Mouse (Mus musculus) midbrain, embryonic 13.5 days (tissue): ENCODE measurements at regions not wholly inside any gene's neighbourhood (a gene's known extent, or its start where the extent isn't known, plus 50 kb on each side); places are given as distances from the start of the nearest gene placed in this dataset.

Experiments used
- ATAC-seq: fragments of 200-750 bp; cut with Nextera tagmentation; 2 replicates; pipeline ENCODE4 v1.8.0; 2017; ENCODE audit warnings: mild to moderate bottlenecking, moderate TSS enrichment, moderate library complexity
- H3K27ac ChIP-seq: fragments of 300-500 bp; sonication (generic); 2 replicates; pipeline ENCODE4 v1.5.1; 2015; ENCODE audit warnings: inconsistent platforms, mild to moderate bottlenecking, moderate library complexity
- H3K27me3 ChIP-seq: fragments of 300-500 bp; sonication (generic); 2 replicates; pipeline ENCODE4 v1.6.1; 2015; ENCODE audit warnings: mild to moderate bottlenecking, inconsistent platforms
- H3K36me3 ChIP-seq: fragments of 300-500 bp; sonication (generic); 2 replicates; pipeline ENCODE4 v1.6.1; 2015; ENCODE audit warnings: mild to moderate bottlenecking, inconsistent platforms
- H3K4me1 ChIP-seq: fragments of 300-500 bp; sonication (generic); replicated peaks from 2 replicates; pipeline ENCODE4 v1.6.1; 2015; ENCODE audit warnings: inconsistent platforms
- H3K4me2 ChIP-seq: fragments of 300-500 bp; sonication (generic); replicated peaks from 2 replicates; pipeline ENCODE4 v1.6.1; 2015; ENCODE audit warnings: moderate library complexity, mild to moderate bottlenecking, inconsistent platforms
- H3K4me3 ChIP-seq: fragments of 300-500 bp; sonication (generic); replicated peaks from 2 replicates; pipeline ENCODE4 v1.5.1; 2015; ENCODE audit warnings: mild to moderate bottlenecking, inconsistent platforms
- H3K9ac ChIP-seq: fragments of 300-500 bp; sonication (generic); replicated peaks from 2 replicates; pipeline ENCODE4 v1.6.1; 2015; ENCODE audit warnings: mild to moderate bottlenecking, inconsistent platforms
- H3K9me3 ChIP-seq: fragments of 300-500 bp; sonication (generic); 2 replicates; pipeline ENCODE4 v1.6.1; 2016; ENCODE audit warnings: mild to moderate bottlenecking, inconsistent platforms
- WGBS: fragments of 180-500 bp; shearing (Covaris S2); methylation state at CpG from one replicate; pipeline ENCODE4 v1.1.7; 2015; 5-methylcytosine and 5-hydroxymethylcytosine counted together

DNA sequence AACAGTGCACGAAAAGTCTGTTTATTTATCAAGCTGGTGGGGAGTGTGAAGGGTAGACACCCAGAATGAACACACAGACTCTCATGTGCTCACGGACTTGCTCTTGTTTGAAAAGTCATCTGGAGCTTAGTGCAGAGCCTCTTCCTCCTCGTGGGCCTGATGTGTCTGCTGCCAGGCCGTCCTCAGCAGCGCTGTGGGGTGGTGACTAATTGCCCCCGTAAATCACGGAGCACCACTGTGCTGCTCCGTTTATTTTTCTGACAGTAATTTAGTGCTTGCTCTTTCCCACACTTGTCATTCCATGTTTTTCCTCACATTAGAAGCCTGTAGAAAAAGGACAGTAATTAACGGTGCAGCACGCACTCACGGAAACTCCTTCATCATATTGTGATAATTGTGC, 51.2 kb upstream of the Gm17304 start:
- H3K27me3 ChIP-seq, result peaks cover 58% of the 10 kb centered on the region

DNA sequence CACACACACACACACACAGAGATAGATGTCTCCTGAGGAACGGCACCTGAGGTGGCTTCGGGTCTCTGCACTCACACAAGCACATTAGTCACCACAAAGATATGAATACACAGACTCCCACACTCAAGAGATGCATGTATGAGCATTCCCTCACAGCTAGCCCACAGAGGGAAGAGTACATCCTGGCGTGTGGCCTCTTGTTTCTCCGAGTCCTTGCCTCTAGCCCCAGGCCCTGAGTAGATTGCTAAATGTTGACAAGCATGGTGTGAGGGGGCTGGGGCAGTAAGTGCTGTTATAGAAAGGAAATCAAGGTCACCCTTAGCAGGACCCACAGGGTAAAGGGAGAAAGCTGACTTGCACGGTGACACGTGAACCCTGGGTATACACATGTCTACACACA, 69.6 kb upstream of the Gm17304 start:
- Histone ChIP-seq H3K27ac (no peak overlapping the region), H3K36me3 (no peaks in the 10 kb centered on the region), H3K4me1 (peaks cover 7% of the 10 kb centered on the region; the same call in 1 of the 2 replicates), H3K4me3 (no peak overlapping the region), H3K9me3 (no peaks in the 10 kb centered on the region), H3K27me3 (no peaks in the 10 kb centered on the region), H3K9ac (no peak overlapping the region), H3K4me2 (no peak overlapping the region)
- 89% methylated on average over 6 of the region's 6 CpGs for WGBS
- no peak for ATAC-seq

More for the DNA sequence above, 51.2 kb upstream of the Gm17304 start:
- Histone ChIP-seq H3K36me3 (no peaks in the 10 kb centered on the region), H3K4me2 (no peak overlapping the region), H3K9me3 (no peaks in the 10 kb centered on the region), H3K4me3 (no peak overlapping the region), H3K27ac (no peak overlapping the region), H3K9ac (0 out of 2 replicates have a peak overlapping the region, but pooled peaks have one; percentile 7), H3K4me1 (peaks cover 41% of the 10 kb centered on the region)
- no peak for ATAC-seq
- WGBS, result 57% methylated on average over 11 of the region's 11 CpGs

DNA sequence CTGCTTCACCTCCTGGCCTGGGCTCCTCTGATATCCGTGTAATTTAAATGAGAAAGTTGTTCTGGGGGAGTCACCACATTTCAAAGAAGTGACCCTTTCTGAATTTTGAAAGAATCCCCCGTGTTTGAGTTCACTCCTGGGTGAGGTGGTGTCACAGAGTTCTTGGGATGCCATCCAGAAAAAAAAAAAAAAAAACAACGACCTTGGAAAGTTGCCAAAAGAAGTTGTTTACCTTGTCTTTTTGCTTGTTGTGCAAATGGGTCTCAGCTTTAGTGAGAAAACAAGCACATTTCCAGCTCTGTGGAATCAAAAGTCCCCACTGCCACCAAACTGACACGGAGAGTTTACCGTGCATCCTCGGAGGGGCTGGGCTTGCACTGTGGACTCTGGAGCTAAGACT, 71.7 kb upstream of the Gm17304 start:
- no peak overlapping the region for H3K4me3 ChIP-seq

DNA sequence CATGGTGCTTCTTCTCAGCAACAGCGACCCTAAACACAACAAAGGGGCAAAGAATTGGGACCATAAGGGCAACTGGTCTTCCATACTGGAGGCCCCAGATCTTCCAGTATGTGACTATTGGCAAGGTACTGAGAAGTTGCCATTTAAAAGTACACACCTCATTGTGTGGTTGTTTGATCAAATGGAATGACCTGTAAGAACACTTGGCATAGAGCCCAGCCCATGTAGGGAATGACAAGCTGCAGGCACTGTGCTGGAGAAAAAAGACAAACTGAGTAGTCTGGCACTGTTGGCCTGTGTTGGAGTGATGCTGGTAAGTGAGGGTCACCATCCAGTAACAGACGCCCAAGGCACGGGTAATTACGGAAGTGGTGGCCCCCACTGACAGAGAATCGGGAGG, 72.8 kb upstream of the Gm17304 start:
- WGBS, result 90% methylated on average over 5 of the region's 5 CpGs
- Histone ChIP-seq H3K36me3 (no peaks in the 10 kb centered on the region), H3K9ac (no peak overlapping the region), H3K4me2 (no peak overlapping the region), H3K27ac (no peak overlapping the region), H3K27me3 (no peaks in the 10 kb centered on the region), H3K9me3 (no peaks in the 10 kb centered on the region), H3K4me1 (no peaks in the 10 kb centered on the region; the same call in 1 of the 2 replicates), H3K4me3 (no peak overlapping the region)
- ATAC-seq, result no peak

More for the DNA sequence above, 71.7 kb upstream of the Gm17304 start:
- Histone ChIP-seq H3K9ac (no peak overlapping the region), H3K4me1 (no peaks in the 10 kb centered on the region; the same call in 1 of the 2 replicates), H3K4me2 (no peak overlapping the region), H3K27ac (no peak overlapping the region), H3K9me3 (no peaks in the 10 kb centered on the region), H3K36me3 (no peaks in the 10 kb centered on the region), H3K27me3 (no peaks in the 10 kb centered on the region)
- no peak for ATAC-seq
- WGBS, result 47% methylated on average over 6 of the region's 6 CpGs

DNA sequence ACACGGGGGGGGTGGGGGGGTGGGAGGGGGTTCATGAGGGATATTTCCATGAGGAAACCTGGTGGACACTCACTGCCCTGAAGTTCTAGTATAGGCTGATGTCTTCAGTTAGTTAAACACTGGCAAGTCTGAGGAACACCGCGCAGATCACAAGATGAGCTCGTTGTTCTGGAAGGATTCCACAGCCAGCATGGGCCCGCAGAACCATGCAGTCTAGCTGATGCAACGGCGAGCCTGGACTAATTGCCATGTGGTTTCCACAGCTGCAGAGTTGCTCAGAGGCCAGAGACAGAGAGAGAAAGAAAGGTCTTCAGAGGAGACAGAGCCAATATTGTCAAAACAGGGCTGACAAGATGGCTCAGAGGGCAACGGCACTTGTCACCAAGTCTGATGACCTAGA, 70.8 kb upstream of the Barhl2 start:
- no peaks in the 10 kb centered on the region for H3K27me3 ChIP-seq
- no peak overlapping the region for H3K4me3 ChIP-seq
- WGBS, result 85% methylated on average over 8 of the region's 8 CpGs
- no peaks in the 10 kb centered on the region for H3K4me1 ChIP-seq
- H3K9me3 ChIP-seq, result no peaks in the 10 kb centered on the region
- no peak overlapping the region for H3K9ac ChIP-seq
- no peak overlapping the region for H3K4me2 ChIP-seq
- H3K27ac ChIP-seq, result no peak overlapping the region
- no peak for ATAC-seq
- no peaks in the 10 kb centered on the region for H3K36me3 ChIP-seq

DNA sequence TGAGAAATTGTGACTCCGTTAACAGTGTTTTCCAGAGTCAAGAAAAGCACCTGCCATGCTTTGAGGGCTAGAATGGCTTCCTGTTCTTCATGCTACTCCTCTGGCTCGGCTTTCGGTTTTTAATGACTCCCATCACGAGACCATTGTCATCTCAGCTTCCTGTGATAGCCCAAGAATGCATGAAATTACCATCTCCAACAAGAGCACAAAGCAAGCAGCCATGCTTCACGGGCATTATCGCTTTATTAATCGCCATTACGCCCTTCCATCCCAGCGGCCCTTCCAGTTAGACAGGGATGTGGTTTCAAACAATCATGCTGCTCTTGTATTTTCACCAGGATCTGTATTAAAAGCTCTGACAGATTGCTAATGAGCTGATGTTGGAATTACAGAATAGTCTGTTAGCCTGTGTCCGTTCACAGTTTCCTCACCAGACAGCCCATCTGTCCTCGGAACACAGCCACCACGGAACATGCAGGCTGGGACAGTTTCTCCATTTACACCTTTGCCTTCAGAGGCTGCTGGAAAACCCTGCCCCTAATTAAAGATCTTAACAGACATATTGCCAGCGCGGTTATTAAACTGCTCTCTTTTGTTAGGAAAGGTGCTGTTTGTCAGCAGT, 69.5 kb upstream of the Barhl2 start:
- Histone ChIP-seq H3K27me3 (no peaks in the 10 kb centered on the region), H3K4me1 (no peaks in the 10 kb centered on the region), H3K4me3 (no peak overlapping the region), H3K9me3 (no peaks in the 10 kb centered on the region), H3K9ac (no peak overlapping the region), H3K4me2 (no peak overlapping the region), H3K27ac (no peak overlapping the region), H3K36me3 (no peaks in the 10 kb centered on the region)
- ATAC-seq, result no peak
- WGBS, result 47% methylated on average over 14 of the region's 14 CpGs

DNA sequence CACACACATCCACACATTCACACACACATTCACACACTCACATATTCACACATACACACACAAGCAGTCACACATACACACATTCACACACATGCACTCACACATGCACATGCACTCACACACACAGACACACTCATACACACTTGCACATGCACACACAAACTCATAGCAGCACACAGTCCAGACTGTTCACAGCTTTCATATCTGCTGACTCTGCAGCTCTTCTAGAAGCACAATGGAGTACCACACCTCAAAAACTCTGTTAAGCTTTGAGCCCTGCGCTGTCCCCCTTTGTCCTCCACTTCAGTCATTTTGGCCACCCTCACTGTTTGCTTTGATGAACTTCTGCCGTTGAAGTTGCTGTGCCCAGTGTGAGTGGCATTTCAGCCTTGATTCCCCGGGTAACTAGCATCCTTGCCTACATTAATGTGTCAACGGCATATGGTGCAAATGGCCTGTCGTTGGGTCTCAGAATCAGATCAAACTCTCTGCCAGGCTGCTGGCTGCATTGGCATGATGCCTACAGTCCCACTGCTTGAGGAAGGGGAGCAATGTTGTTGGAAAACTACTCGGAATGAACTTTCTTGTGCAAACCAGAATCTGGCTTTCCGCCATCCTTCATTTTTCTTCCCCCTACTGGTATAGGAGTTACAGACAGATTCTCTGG, 54.6 kb upstream of the Barhl2 start:
- 80% methylated on average over 7 of the region's 7 CpGs for WGBS
- Histone ChIP-seq H3K27me3 (peaks cover 4% of the 10 kb centered on the region; the same call in 1 of the 2 replicates), H3K27ac (no peak overlapping the region), H3K4me1 (no peaks in the 10 kb centered on the region; the same call in 1 of the 2 replicates), H3K9ac (no peak overlapping the region), H3K36me3 (no peaks in the 10 kb centered on the region), H3K9me3 (no peaks in the 10 kb centered on the region), H3K4me3 (no peak overlapping the region), H3K4me2 (no peak overlapping the region)
- ATAC-seq, result no peak

DNA sequence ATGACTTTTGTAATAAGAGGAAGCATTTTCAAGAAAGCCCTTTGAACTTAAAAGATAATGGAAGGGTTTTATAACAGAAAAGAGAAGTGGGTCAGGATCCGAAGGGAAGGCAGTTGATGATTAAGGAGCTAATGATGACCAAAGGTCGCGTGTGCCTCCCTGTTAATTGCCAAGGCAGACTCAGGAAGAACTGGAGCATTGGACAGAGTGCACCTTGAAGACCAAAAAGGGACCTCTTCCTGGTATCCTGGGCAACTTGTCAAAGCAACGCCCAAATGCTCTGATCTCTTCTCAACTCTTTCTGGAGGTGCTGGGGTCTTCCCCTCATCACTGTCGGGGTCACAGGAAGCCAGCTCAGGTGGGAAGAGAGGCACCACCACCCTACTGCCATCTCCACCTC, 49.9 kb upstream of the Barhl2 start:
- Histone ChIP-seq H3K27me3 (0 out of 2 replicates have a peak, but pooled peaks cover 4% of the 10 kb centered on the region), H3K4me1 (peaks cover 6% of the 10 kb centered on the region), H3K9me3 (no peaks in the 10 kb centered on the region), H3K36me3 (no peaks in the 10 kb centered on the region), H3K4me2 (no peak overlapping the region), H3K9ac (no peak overlapping the region), H3K27ac (no peak overlapping the region), H3K4me3 (no peak overlapping the region)
- WGBS, result 85% methylated on average over 5 of the region's 5 CpGs
- ATAC-seq, result no peak
